Mouse (Mus musculus) bone marrow macrophage, adult 2 months (primary cell): ENCODE data around the gene Btbd16.

Experiments used
- CTCF ChIP-seq: IDR thresholded peaks from 2 replicates; pipeline ENCODE4 v1.5.1; 2012; ENCODE audit warnings: low read depth, mild to moderate bottlenecking, low read length, moderate library complexity
- POLR2A ChIP-seq: IDR thresholded peaks from 2 replicates; pipeline ENCODE4 v1.6.1; 2012; ENCODE audit warnings: mild to moderate bottlenecking, low read depth, low read length, borderline replicate concordance

DNA sequence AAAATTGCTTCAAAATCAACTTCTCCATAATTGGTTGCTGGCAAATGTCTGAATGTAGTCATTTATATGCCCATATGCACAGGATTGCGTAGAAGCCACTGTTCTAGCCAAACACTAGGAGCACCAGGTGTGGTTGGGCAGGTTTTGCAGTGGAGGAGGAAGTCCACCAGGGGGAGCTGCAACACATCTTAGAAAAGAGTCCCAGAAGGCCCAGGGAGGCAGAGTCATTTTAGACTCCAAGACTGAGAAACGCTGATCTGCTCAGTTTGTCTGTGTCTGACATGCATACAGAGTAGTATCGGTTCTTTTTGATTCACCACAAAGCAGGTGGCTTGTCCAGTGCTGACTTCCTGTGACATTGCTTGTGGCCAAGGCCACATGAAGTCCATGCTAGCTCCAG, 3.2 kb upstream of the Btbd16 start:
- TF ChIP-seq POLR2A (no peak), CTCF (peak; percentile 94)
